Mouse (Mus musculus): ENCODE results near the gene Csad. TPM values are rescaled to one million over a fixed set of nuclear protein-coding genes. Genes with fewer than 3 reads are reported as not detected.

Csad gene
- 1 to 10 TPM; 5.9 to 7.8 TPM for total RNA-seq (2021)
- long read RNA-seq, experiment 1, partial matches to known transcripts = 1 of 6 reads
- long read RNA-seq, experiment 1, other reads (novel, unspliced or antisense) = 5 of 6 reads
- long read RNA-seq, experiment 2, partial matches to known transcripts = 1 of 10 reads
- long read RNA-seq, experiment 2, other reads (novel, unspliced or antisense) = 9 of 10 reads

- no peak for DNase-seq (ENCODE audit: low spot score)
Observed at GRCm38 (mm10) chr15:102204674-102205505, at the start of gene Csad. Gene Csad, minus strand, starts transcription at chr15:102204724.

GRCm38 (mm10) chr15:102250521-102250920 lies 46.0 kb upstream of the Csad start:
- DNase-seq (ENCODE audit: low spot score) = no peak

- DNase-seq (ENCODE audit: low spot score) = no peak
Observed at GRCm38 (mm10) chr15:102249967-102250366, 45.4 kb upstream of the Csad start.

- DNase-seq (ENCODE audit: low spot score) = no peak
Observed at GRCm38 (mm10) chr15:102249251-102249691, 44.7 kb upstream of the Csad start.

- DNase-seq (ENCODE audit: low spot score) = no peak
Observed at GRCm38 (mm10) chr15:102248812-102249191, 44.3 kb upstream of the Csad start.

- DNase-seq (ENCODE audit: low spot score) = no peak
Observed at GRCm38 (mm10) chr15:102248131-102248811, 43.7 kb upstream of the Csad start.

- DNase-seq (ENCODE audit: low spot score) = peak; percentile 72
Observed at GRCm38 (mm10) chr15:102247252-102248130, 43.0 kb upstream of the Csad start.

- DNase-seq (ENCODE audit: low spot score) = peak; percentile 94
Observed at GRCm38 (mm10) chr15:102246866-102247251, 42.3 kb upstream of the Csad start.

- DNase-seq (ENCODE audit: low spot score) = peak; percentile 67
Observed at GRCm38 (mm10) chr15:102245891-102246741, 41.6 kb upstream of the Csad start.

GRCm38 (mm10) chr15:102245461-102245881 lies 40.9 kb upstream of the Csad start:
- no peak for DNase-seq (ENCODE audit: low spot score)

- no peak for DNase-seq (ENCODE audit: low spot score)
Observed at GRCm38 (mm10) chr15:102244306-102245191, 40.0 kb upstream of the Csad start.

GRCm38 (mm10) chr15:102243229-102244190 lies 39.0 kb upstream of the Csad start:
- DNase-seq (ENCODE audit: low spot score) = peak; percentile 62

GRCm38 (mm10) chr15:102242404-102243228 lies 38.1 kb upstream of the Csad start:
- no peak for DNase-seq (ENCODE audit: low spot score)

- no peak for DNase-seq (ENCODE audit: low spot score)
Observed at GRCm38 (mm10) chr15:102240607-102241006, 36.1 kb upstream of the Csad start.

GRCm38 (mm10) chr15:102239851-102240250 lies 35.3 kb upstream of the Csad start:
- DNase-seq (ENCODE audit: low spot score) = no peak

GRCm38 (mm10) chr15:102239260-102239590 lies 34.7 kb upstream of the Csad start:
- DNase-seq (ENCODE audit: low spot score) = peak; percentile 76

GRCm38 (mm10) chr15:102238543-102239259 lies 34.2 kb upstream of the Csad start:
- no peak for DNase-seq (ENCODE audit: low spot score)
